Mouse (Mus musculus): ENCODE data around the gene Cntrl. TPM values are rescaled to one million over a fixed set of nuclear protein-coding genes. Genes with fewer than 3 reads are reported as not detected.

Cntrl gene
- polyA plus RNA-seq, 1 experiment from 2014 or later, result 32.0 TPM

DNA sequence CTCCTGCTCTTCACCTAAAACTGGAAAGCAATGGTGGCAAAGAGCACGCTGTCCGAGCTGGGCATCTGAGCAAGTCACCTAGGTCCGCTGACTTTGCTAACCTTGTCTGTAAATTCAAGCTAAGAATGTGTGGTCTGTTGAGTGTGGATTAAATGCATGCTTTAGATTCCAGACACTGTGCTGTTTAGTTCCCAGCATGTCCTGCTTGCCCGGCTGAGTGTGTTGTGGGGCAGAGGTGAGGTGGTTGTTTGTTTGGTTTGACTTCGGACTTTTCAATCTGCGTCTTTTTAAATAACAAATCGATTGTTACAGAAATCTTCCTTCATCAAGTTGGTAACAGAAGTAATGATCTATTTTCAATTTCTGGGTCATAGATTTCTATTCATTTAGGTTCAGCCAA lies 48.5 kb downstream of the Cntrl start:
- Histone ChIP-seq H3K36me3 (peaks cover 90% of the 10 kb centered on the region), H3K4me2 (no peak overlapping the region), H3K4me3 (replicated peaks) (no peak overlapping the region), H3K4me1 (replicated peaks) (peaks cover 3% of the 10 kb centered on the region; the same call in 1 of the 2 replicates), H3K27ac (no peak overlapping the region), H3K27me3 (no peaks in the 10 kb centered on the region), H3K9ac (replicated peaks) (no peak overlapping the region), H3K9me3 (no peaks in the 10 kb centered on the region)
- ATAC-seq (ENCODE audit: insufficient number of reproducible peaks, insufficient read depth, low FRiP score, low TSS enrichment, low read depth), result no peak
- WGBS, result 91% methylated on average over 7 of the region's 7 CpGs

DNA sequence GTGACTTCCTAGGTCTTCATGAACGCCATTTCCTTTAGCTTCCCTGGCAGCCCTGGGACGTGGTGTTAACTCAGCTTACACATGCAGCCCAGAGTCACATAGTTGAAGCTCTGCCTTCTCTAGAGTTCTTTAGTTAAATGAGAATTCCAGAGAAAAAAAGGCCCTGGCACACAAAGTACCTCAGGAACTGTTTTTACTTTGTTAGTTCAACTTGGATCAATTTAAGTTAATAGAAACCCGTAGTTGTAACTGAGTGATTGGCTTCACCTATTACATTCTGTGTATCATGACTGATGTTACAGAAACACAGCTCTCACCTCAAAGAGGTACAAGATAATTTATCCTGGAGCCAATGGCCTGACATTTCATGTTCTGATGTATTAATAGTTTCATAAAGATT lies 49.1 kb downstream of the Cntrl start:
- Histone ChIP-seq H3K27ac (no peak overlapping the region), H3K4me1 (replicated peaks) (peaks cover 3% of the 10 kb centered on the region; the same call in 1 of the 2 replicates), H3K4me2 (no peak overlapping the region), H3K9me3 (no peaks in the 10 kb centered on the region), H3K9ac (replicated peaks) (no peak overlapping the region), H3K36me3 (peaks cover 90% of the 10 kb centered on the region), H3K27me3 (no peaks in the 10 kb centered on the region), H3K4me3 (replicated peaks) (no peak overlapping the region)
- ATAC-seq (ENCODE audit: insufficient number of reproducible peaks, insufficient read depth, low FRiP score, low TSS enrichment, low read depth), result no peak
- 80% methylated on average over 3 of the region's 3 CpGs for WGBS

DNA sequence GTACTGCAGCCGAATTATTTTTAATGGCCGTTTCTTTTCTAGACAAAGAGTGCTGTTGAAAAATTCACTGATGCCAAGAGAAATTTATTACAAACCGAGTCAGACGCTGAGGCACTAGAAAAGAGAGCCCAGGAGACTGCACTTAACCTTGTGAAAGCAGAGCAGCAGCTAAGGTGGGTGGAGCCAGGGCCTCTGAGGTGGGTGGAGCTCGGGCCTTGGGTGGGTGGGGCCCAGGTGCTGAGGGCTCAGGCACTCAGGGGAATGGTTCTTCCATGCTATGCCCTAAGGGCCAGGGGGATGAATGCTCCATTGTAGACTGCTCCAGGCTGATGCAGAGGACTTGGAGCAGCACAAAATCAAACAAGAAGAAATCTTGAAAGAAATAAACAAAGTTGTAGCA lies 50.9 kb downstream of the Cntrl start:
- 41% methylated on average over 5 of the region's 5 CpGs for WGBS

DNA sequence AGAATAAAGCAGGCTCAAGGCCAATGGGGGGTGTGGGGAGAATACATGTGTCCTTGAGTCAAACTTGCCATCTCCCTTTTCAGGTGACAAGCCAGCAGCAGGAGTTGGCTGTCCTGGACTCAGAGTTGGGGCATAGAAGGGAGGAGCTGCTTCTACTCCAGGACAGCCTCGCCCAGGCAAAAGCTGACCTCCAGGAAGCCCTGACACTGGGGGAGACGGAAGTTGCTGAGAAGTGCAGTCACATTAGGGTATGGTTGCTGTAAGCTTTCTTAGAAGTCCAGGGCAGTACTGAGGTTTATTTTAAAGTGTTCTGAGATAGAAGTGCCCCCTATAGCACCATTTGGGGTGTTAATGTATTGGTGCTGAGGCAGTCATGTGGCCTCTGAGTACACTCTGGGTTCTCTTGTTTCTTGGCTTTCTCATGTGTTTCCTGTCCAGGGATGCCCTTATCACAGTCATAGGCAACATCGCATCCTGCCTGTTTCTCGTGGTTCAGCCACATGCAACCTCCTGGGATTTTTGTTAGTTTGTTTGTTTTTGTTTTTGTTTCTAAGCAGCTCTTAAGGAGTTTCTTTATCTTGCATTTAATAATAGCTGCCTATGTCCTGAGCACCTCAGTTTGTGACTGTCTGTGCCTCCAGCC lies 52.7 kb downstream of the Cntrl start:
- no peak overlapping the region for H3K27ac ChIP-seq
- WGBS, result 90% methylated on average over 4 of the region's 4 CpGs
- no peak for ATAC-seq (ENCODE audit: insufficient number of reproducible peaks, insufficient read depth, low FRiP score, low TSS enrichment, low read depth)
- H3K4me2 ChIP-seq, result no peak overlapping the region
- H3K9ac ChIP-seq (replicated peaks), result no peak overlapping the region
- H3K9me3 ChIP-seq, result no peaks in the 10 kb centered on the region
- H3K36me3 ChIP-seq, result peaks cover 85% of the 10 kb centered on the region
- H3K4me3 ChIP-seq (replicated peaks), result no peak overlapping the region
- H3K27me3 ChIP-seq, result no peaks in the 10 kb centered on the region
- peaks cover 3% of the 10 kb centered on the region; the same call in 1 of the 2 replicates for H3K4me1 ChIP-seq (replicated peaks)

More for the DNA sequence above, 50.9 kb downstream of the Cntrl start:
- Histone ChIP-seq H3K9me3 (no peaks in the 10 kb centered on the region), H3K27me3 (no peaks in the 10 kb centered on the region), H3K9ac (replicated peaks) (no peak overlapping the region), H3K36me3 (peaks cover 85% of the 10 kb centered on the region), H3K4me1 (replicated peaks) (peaks cover 3% of the 10 kb centered on the region; the same call in 1 of the 2 replicates), H3K4me2 (no peak overlapping the region), H3K4me3 (replicated peaks) (no peak overlapping the region), H3K27ac (no peak overlapping the region)
- no peak for ATAC-seq (ENCODE audit: insufficient number of reproducible peaks, insufficient read depth, low FRiP score, low TSS enrichment, low read depth)

DNA sequence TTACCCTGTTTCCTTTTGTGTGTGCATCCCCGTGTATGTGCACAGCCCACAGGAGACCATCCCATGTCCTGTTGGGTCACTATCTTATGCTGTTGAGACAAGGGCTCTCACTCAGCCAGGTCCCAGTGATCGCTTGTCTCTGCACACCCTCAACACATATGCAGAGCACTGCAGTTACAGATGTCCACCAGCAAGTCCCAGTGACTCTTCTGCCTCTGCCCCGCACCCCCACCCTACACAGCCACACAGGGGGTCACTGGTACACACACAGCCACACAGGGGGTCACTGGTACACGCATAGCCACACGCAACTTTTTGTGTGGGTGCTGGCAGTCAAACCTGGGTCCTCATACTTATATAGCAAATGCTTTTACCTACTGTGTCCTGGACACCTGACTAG lies 54.1 kb downstream of the Cntrl start:
- H3K36me3 ChIP-seq, result peaks cover 85% of the 10 kb centered on the region

DNA sequence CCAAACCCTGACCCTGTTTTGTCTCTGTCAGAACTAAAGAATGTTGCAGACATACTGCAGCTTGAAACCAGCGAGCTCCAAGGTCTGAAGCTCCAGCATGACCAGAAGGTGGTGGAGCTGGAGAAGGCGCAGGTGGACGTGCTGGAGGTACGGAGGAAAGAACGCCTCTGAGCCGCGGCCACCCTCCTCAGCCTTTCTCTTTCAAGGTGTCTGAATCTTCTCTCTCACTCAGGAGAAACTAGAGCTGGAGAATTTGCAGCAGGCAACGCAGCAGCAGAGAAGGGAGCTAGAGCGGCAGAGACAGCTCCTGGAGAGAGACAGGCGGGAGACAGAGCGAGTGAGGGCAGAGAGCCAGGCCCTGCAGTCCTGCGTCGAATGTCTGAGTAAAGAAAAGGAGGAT lies 56.1 kb downstream of the Cntrl start:
- Histone ChIP-seq H3K9ac (replicated peaks) (no peak overlapping the region), H3K4me2 (no peak overlapping the region), H3K27me3 (no peaks in the 10 kb centered on the region), H3K9me3 (no peaks in the 10 kb centered on the region), H3K4me3 (replicated peaks) (no peak overlapping the region), H3K36me3 (peaks cover 89% of the 10 kb centered on the region), H3K4me1 (replicated peaks) (no peaks in the 10 kb centered on the region), H3K27ac (no peak overlapping the region)
- 95% methylated on average over 13 of the region's 13 CpGs for WGBS
- no peak for ATAC-seq (ENCODE audit: insufficient number of reproducible peaks, insufficient read depth, low FRiP score, low TSS enrichment, low read depth)

More for the DNA sequence above, 54.1 kb downstream of the Cntrl start:
- H3K4me3 ChIP-seq (replicated peaks), result no peak overlapping the region
- 91% methylated on average over 5 of the region's 5 CpGs for WGBS
- peaks cover 3% of the 10 kb centered on the region; the same call in 1 of the 2 replicates for H3K4me1 ChIP-seq (replicated peaks)
- no peak overlapping the region for H3K27ac ChIP-seq
- H3K27me3 ChIP-seq, result no peaks in the 10 kb centered on the region
- no peak for ATAC-seq (ENCODE audit: insufficient number of reproducible peaks, insufficient read depth, low FRiP score, low TSS enrichment, low read depth)
- H3K9ac ChIP-seq (replicated peaks), result no peak overlapping the region
- H3K9me3 ChIP-seq, result no peaks in the 10 kb centered on the region
- H3K4me2 ChIP-seq, result no peak overlapping the region

DNA sequence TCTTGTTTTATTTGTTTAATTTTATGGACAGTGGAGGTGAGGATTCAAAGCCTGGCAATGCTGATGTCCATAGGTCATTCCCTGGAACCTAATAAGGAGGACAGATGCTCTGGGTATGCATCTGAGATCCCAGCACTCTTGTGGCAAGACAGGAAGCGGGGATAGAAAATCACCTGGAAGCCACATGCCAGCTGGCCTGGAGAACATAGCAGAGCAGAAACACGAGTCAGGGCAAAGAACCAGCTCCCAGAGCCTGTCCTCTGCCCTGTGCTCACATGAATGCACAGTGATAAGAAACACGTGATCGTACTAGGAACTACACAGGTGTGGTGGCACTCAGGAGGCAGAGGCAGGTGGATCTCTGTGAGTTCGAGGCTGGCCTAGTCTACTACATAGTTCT lies 57.5 kb downstream of the Cntrl start:
- Histone ChIP-seq H3K4me2 (no peak overlapping the region), H3K27me3 (no peaks in the 10 kb centered on the region), H3K9me3 (no peaks in the 10 kb centered on the region), H3K27ac (no peak overlapping the region), H3K4me1 (replicated peaks) (no peaks in the 10 kb centered on the region), H3K4me3 (replicated peaks) (no peak overlapping the region), H3K9ac (replicated peaks) (no peak overlapping the region), H3K36me3 (peaks cover 94% of the 10 kb centered on the region)
- ATAC-seq (ENCODE audit: insufficient number of reproducible peaks, insufficient read depth, low FRiP score, low TSS enrichment, low read depth), result no peak
- WGBS, result 90% methylated on average over 5 of the region's 5 CpGs

DNA sequence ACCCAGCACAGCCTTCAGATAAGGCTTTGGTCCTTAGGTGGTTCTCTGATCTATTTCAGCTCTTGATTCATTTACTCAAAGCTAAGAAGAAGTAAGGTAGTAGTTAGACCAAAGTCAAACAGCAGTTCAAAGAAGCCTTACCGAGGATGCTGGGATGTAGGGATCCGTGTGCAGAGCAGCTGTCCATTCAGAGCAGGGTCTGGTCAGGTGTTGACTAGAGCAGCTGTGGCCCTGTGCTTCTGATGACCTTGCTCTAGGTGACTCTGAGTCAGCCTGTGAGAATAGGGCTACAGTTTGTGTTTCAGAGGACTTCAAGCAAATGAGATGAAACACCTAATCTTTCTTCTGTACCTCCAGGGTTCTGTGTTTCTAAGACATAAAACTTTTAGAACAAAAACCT lies 60.2 kb downstream of the Cntrl start:
- ATAC-seq (ENCODE audit: insufficient number of reproducible peaks, insufficient read depth, low FRiP score, low TSS enrichment, low read depth), result no peak
- no peak overlapping the region for H3K4me2 ChIP-seq
- H3K27me3 ChIP-seq, result no peaks in the 10 kb centered on the region
- no peak overlapping the region for H3K4me3 ChIP-seq (replicated peaks)
- no peaks in the 10 kb centered on the region for H3K9me3 ChIP-seq
- H3K4me1 ChIP-seq (replicated peaks), result 0 out of 2 replicates have a peak, but pooled peaks cover 4% of the 10 kb centered on the region
- no peak overlapping the region for H3K27ac ChIP-seq
- WGBS, result 85% methylated on average over 2 of the region's 2 CpGs
- H3K9ac ChIP-seq (replicated peaks), result no peak overlapping the region
- peaks cover 92% of the 10 kb centered on the region for H3K36me3 ChIP-seq

DNA sequence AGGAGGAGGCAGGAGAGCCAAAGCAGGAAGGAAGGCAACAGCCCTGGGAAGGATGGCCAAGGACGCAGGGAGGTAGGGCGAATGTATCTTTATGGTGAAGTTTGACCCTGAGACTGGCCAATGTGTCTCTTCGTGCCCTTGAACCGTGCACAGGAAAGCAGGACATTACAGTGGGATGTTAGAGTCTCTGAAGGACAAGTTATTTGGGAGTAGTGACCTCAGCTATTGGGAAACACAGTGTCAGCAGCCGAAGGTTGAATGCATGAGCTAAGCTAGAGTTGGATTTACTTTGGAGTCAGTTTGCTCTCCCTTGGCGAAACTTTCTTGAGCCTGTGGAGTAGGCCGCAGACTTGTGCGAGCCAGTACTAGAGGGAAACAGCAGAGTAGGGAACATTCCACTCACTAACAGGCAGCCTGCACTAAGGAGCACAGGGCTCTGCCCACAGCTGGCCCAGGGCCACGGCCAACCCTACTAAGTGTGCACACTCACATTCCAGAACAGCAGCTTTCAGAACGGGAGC lies 62.1 kb downstream of the Cntrl start:
- H3K9ac ChIP-seq (replicated peaks), result no peak overlapping the region
- H3K27ac ChIP-seq, result no peak overlapping the region
- no peak overlapping the region for H3K4me3 ChIP-seq (replicated peaks)
- H3K4me1 ChIP-seq (replicated peaks), result 0 out of 2 replicates have a peak, but pooled peaks cover 4% of the 10 kb centered on the region
- H3K4me2 ChIP-seq, result no peak overlapping the region
- H3K9me3 ChIP-seq, result no peaks in the 10 kb centered on the region
- peaks cover 97% of the 10 kb centered on the region for H3K36me3 ChIP-seq
- no peak for ATAC-seq (ENCODE audit: insufficient number of reproducible peaks, insufficient read depth, low FRiP score, low TSS enrichment, low read depth)
- WGBS, result 91% methylated on average over 10 of the region's 10 CpGs
- H3K27me3 ChIP-seq, result no peaks in the 10 kb centered on the region

DNA sequence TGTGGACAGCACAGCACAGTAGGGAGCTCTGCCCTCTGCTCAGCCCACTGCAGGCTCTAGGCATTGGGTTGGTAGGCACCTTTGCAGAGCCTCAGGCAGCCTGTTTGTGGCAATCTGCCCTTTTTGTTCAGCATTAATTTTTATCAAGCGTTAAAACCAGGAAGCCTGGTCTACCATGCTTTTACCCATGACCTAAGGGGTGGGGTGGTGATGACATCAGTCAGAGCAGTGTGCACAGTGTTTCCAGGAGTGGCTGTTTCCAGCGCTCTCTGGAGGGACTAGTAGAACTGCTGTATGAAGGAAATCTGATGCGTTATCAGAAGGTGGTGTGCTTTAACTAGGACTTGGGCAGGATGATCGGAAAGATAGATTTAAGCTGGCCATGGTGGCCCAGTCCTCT lies 63.0 kb downstream of the Cntrl start:
- Histone ChIP-seq H3K36me3 (peaks cover 98% of the 10 kb centered on the region), H3K27me3 (no peaks in the 10 kb centered on the region), H3K27ac (no peak overlapping the region), H3K9ac (replicated peaks) (no peak overlapping the region), H3K4me2 (no peak overlapping the region), H3K4me1 (replicated peaks) (0 out of 2 replicates have a peak, but pooled peaks cover 4% of the 10 kb centered on the region), H3K9me3 (no peaks in the 10 kb centered on the region), H3K4me3 (replicated peaks) (no peak overlapping the region)
- no peak for ATAC-seq (ENCODE audit: insufficient number of reproducible peaks, insufficient read depth, low FRiP score, low TSS enrichment, low read depth)
- 92% methylated on average over 4 of the region's 4 CpGs for WGBS

DNA sequence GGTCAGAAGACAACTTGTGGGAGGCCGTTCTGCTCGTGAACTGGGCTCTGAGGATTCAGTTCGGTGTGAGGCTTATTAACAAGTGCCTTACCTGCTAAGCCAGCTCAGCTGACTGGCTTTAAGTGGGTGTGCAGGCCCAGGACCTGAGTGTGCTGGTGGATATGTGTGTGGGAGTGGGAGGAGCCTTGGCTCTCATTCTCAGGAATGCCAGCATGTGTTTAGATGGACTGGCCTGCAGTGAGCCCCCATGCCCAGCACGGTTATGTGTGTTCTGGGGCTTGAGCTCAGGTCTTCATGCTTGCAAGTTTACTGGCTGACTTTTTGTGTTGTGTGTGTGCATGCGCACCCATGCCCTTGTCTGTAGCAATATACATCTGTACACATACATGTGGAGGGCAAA lies 64.4 kb downstream of the Cntrl start:
- WGBS, result 93% methylated on average over 5 of the region's 5 CpGs
- Histone ChIP-seq H3K4me1 (replicated peaks) (0 out of 2 replicates have a peak, but pooled peaks cover 4% of the 10 kb centered on the region), H3K36me3 (peaks cover 96% of the 10 kb centered on the region), H3K27ac (no peak overlapping the region), H3K4me3 (replicated peaks) (no peak overlapping the region), H3K9me3 (no peaks in the 10 kb centered on the region), H3K9ac (replicated peaks) (no peak overlapping the region), H3K27me3 (no peaks in the 10 kb centered on the region), H3K4me2 (no peak overlapping the region)
- 0 out of 2 replicates have a peak, but pooled peaks have one; percentile 56 for ATAC-seq (ENCODE audit: insufficient number of reproducible peaks, insufficient read depth, low FRiP score, low TSS enrichment, low read depth)

Measured in limb, embryonic 12.5 days (tissue).